Mouse (Mus musculus): ENCODE measurements around the gene Slco4c1. TPM values are rescaled to one million over a fixed set of nuclear protein-coding genes. Genes with fewer than 3 reads are reported as not detected.

The Slco4c1 gene
- polyA plus RNA-seq, 1 experiment: not detected

DNA sequence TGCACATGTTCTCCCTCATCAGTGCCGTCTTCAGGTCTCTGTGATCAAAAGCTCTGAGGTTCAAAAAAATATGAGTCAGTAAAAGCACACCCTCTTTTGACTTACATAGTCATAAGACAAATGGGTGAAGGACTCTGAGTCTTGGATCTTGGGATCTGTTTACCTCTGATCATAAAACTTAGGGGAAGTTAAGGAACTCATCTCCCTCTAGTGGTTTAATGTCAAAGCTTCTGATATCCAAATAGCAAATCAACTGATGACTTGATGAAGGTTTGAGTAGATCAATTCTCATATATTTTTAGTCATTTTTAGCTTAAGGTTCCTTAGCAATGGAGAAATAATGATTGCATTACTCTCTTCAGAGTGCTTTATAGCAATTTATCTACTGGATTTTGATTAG, 82.7 kb downstream of the Slco4c1 start:
- TF ChIP-seq POLR2A (IDR thresholded peaks at IDR 0.05; ENCODE audit: borderline replicate concordance, low read depth, low read length) (no peak), CTCF (IDR thresholded peaks at IDR 0.05; ENCODE audit: low read depth, low read length) (no peak)
- Histone ChIP-seq H3K27ac (ENCODE audit: insufficient read depth, low read depth, low read length) (no peak overlapping the region), H3K4me1 (ENCODE audit: control insufficient read depth, insufficient read depth, low read length) (no peaks in the 10 kb centered on the region), H3K4me3 (ENCODE audit: insufficient read depth, low read length) (no peak overlapping the region)

GRCm38 (mm10) chr1:96774174-96774573, 97.8 kb downstream of the Slco4c1 start:
- H3K4me1 ChIP-seq (ENCODE audit: control insufficient read depth, insufficient read depth, low read length): no peaks in the 10 kb centered on the region
- no peak overlapping the region for H3K27ac ChIP-seq (ENCODE audit: insufficient read depth, low read depth, low read length)
- H3K4me3 ChIP-seq (ENCODE audit: insufficient read depth, low read length): no peak overlapping the region
- TF ChIP-seq POLR2A (IDR thresholded peaks at IDR 0.05; ENCODE audit: borderline replicate concordance, low read depth, low read length): no peak
- TF ChIP-seq CTCF (IDR thresholded peaks at IDR 0.05; ENCODE audit: low read depth, low read length): no peak

DNA sequence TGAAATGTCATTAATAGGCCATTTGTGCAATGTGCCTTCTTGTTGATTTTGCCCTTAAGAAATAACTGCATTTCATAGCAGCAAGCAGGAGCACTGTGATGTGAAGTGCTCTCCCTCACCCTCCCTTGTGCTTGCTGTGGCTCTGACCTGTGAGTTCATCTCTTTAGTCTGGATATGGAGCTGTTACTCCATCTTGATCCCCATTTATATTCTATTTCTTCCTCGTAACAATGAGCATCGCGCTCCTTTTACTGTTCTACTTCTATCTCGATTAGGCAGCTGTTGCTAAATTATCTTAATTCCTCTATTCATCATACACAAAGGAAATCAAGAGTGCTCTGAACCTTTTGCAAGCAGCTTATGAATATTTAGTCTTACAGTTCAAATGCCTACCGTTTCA, 98.3 kb downstream of the Slco4c1 start:
- no peak overlapping the region for H3K27ac ChIP-seq (ENCODE audit: insufficient read depth, low read depth, low read length)
- TF ChIP-seq POLR2A (IDR thresholded peaks at IDR 0.05; ENCODE audit: borderline replicate concordance, low read depth, low read length): no peak
- no peak for TF ChIP-seq CTCF (IDR thresholded peaks at IDR 0.05; ENCODE audit: low read depth, low read length)
- no peaks in the 10 kb centered on the region for H3K4me1 ChIP-seq (ENCODE audit: control insufficient read depth, insufficient read depth, low read length)
- H3K4me3 ChIP-seq (ENCODE audit: insufficient read depth, low read length): no peak overlapping the region

DNA sequence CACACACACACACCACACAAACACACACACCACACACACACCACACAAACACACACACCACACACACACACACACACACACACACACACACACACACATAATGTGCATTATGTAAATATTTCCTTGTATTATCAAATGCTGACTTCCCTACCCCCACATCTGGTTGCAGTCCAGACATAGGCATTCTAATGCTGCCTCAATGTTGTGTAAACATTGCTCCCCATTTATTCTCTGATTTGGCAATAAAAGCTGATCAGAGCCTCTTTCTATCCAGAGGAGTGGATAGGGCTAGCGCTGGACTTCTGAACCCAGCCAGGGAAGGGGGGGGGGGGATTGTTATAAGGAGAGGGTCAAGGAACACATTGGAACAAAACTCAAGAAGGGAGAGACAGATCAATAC, 101.7 kb downstream of the Slco4c1 start:
- TF ChIP-seq POLR2A (IDR thresholded peaks at IDR 0.05; ENCODE audit: borderline replicate concordance, low read depth, low read length): no peak
- no peak for TF ChIP-seq CTCF (IDR thresholded peaks at IDR 0.05; ENCODE audit: low read depth, low read length)
- H3K4me1 ChIP-seq (ENCODE audit: control insufficient read depth, insufficient read depth, low read length): no peaks in the 10 kb centered on the region

GRCm38 (mm10) chr1:96768264-96768663, 103.7 kb downstream of the Slco4c1 start:
- Histone ChIP-seq H3K4me1 (ENCODE audit: control insufficient read depth, insufficient read depth, low read length) (no peaks in the 10 kb centered on the region), H3K4me3 (ENCODE audit: insufficient read depth, low read length) (no peak overlapping the region), H3K27ac (ENCODE audit: insufficient read depth, low read depth, low read length) (no peak overlapping the region)
- TF ChIP-seq POLR2A (IDR thresholded peaks at IDR 0.05; ENCODE audit: borderline replicate concordance, low read depth, low read length): no peak
- TF ChIP-seq CTCF (IDR thresholded peaks at IDR 0.05; ENCODE audit: low read depth, low read length): no peak

More for the DNA sequence above, 101.7 kb downstream of the Slco4c1 start:
- H3K4me3 ChIP-seq (ENCODE audit: insufficient read depth, low read length): no peak overlapping the region
- no peak overlapping the region for H3K27ac ChIP-seq (ENCODE audit: insufficient read depth, low read depth, low read length)

DNA sequence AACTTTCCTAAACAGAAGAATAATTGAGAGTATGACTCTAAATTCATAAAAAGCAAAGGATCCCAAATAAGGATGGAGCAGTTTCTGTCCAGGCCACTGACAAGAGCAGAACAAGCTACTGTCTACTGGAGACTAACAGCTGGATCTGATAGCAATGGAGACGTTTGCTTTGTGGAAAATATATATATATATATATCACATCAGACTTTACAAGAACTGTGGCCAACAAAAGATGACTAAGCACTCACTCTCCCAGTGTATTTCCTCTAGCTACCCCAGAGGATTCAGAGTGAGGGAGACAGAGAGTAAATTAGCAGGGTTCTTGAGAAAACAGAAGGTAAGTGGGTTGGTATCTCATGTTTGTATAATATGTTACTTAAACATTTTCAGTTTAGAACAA, 105.4 kb downstream of the Slco4c1 start:
- Histone ChIP-seq H3K4me3 (ENCODE audit: insufficient read depth, low read length) (no peak overlapping the region), H3K4me1 (ENCODE audit: control insufficient read depth, insufficient read depth, low read length) (no peaks in the 10 kb centered on the region), H3K27ac (ENCODE audit: insufficient read depth, low read depth, low read length) (no peak overlapping the region)
- TF ChIP-seq CTCF (IDR thresholded peaks at IDR 0.05; ENCODE audit: low read depth, low read length) (no peak), POLR2A (IDR thresholded peaks at IDR 0.05; ENCODE audit: borderline replicate concordance, low read depth, low read length) (no peak)
